Mouse (Mus musculus): ENCODE results near the gene Tnrc6b.

The Tnrc6b gene

GRCm38 (mm10) chr15:80974311-80974710 is 263.2 kb downstream of the Tnrc6b start:
- in situ Hi-C loops (cut with MboI; ENCODE audit: low pct_unique_long_range_greater_than_20kb in 1 of 2, low sequenced_read_pairs in 2 of 2, unreplicated experiment in 1 of 2), result no loop called here

- in situ Hi-C loops (cut with MboI; ENCODE audit: low pct_unique_long_range_greater_than_20kb in 1 of 2, low sequenced_read_pairs in 2 of 2, unreplicated experiment in 1 of 2), result no loop called here
Measured at GRCm38 (mm10) chr15:80975666-80976065, 264.6 kb downstream of the Tnrc6b start.

GRCm38 (mm10) chr15:80977620-80978334 is 266.7 kb downstream of the Tnrc6b start, which contains the start of gene Sgsm3:
Sgsm3 (plus strand) TSS chr15:80977765.
- in situ Hi-C loops (cut with MboI; ENCODE audit: low pct_unique_long_range_greater_than_20kb in 1 of 2, low sequenced_read_pairs in 2 of 2, unreplicated experiment in 1 of 2), result no loop called here

- in situ Hi-C loops (cut with MboI; ENCODE audit: low pct_unique_long_range_greater_than_20kb in 1 of 2, low sequenced_read_pairs in 2 of 2, unreplicated experiment in 1 of 2), result no loop called here
Measured at GRCm38 (mm10) chr15:80979611-80980010, 268.5 kb downstream of the Tnrc6b start.

GRCm38 (mm10) chr15:80981176-80981575 is 270.1 kb downstream of the Tnrc6b start:
- in situ Hi-C loops (cut with MboI; ENCODE audit: low pct_unique_long_range_greater_than_20kb in 1 of 2, low sequenced_read_pairs in 2 of 2, unreplicated experiment in 1 of 2), result no loop called here

- in situ Hi-C loops (cut with MboI; ENCODE audit: low pct_unique_long_range_greater_than_20kb in 1 of 2, low sequenced_read_pairs in 2 of 2, unreplicated experiment in 1 of 2), result no loop called here
Measured at GRCm38 (mm10) chr15:80983264-80983663, 272.2 kb downstream of the Tnrc6b start.

GRCm38 (mm10) chr15:80988331-80988730 is 277.2 kb downstream of the Tnrc6b start:
- in situ Hi-C loops (cut with MboI; ENCODE audit: low pct_unique_long_range_greater_than_20kb in 1 of 2, low sequenced_read_pairs in 2 of 2, unreplicated experiment in 1 of 2), result no loop called here

GRCm38 (mm10) chr15:80989712-80990111 is 278.6 kb downstream of the Tnrc6b start:
- in situ Hi-C loops (cut with MboI; ENCODE audit: low pct_unique_long_range_greater_than_20kb in 1 of 2, low sequenced_read_pairs in 2 of 2, unreplicated experiment in 1 of 2), result no loop called here
